Mouse (Mus musculus) MEL-GATA-1-ER (cell line): ENCODE data around the gene Fgfr2.

Experiments used
- DNase-seq: peaks from one replicate; pipeline ENCODE4 v3.0.0-alpha.2; 2012; ENCODE audit warnings: low read depth; ENCODE audit errors: extremely low read depth

Gene Fgfr2

DNA sequence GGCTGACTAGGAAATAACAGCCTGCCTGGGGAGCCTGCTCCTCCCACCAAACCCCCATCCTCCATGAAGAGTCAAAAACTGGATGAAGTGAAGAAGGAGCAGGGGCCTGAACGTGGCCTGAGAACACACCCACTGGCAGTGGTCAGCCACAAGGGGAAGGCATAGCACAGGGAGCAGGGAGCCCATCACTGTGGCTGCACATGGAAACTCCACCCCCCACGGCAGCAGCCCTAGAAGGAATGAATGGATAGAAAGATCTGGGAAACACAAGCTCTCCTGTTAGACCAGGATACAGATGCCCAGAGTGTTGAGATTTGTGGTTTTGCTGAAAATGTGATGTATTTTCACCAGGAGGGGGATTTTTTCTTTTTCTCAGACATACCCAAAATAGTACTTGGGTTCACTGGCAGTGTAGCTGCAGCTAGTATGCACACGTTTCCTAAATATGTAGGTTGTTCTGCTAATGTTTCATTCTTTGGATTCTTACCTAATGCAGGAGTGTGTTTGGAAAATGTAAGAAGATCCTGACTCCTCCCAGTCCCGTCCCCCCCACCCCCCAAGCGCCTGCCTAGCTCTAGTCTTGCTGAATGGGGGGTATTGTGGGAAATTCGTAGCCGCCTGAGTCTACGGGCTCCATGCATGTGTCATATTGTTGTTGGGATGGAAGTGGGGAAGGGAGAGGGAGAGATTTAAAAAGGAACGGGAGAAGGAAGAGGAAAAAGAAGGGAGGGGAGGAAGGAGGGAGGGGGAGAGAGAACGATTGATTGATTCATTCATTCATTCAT, 749.4 kb downstream of the Fgfr2 start:
- DNase-seq, result no peak

DNA sequence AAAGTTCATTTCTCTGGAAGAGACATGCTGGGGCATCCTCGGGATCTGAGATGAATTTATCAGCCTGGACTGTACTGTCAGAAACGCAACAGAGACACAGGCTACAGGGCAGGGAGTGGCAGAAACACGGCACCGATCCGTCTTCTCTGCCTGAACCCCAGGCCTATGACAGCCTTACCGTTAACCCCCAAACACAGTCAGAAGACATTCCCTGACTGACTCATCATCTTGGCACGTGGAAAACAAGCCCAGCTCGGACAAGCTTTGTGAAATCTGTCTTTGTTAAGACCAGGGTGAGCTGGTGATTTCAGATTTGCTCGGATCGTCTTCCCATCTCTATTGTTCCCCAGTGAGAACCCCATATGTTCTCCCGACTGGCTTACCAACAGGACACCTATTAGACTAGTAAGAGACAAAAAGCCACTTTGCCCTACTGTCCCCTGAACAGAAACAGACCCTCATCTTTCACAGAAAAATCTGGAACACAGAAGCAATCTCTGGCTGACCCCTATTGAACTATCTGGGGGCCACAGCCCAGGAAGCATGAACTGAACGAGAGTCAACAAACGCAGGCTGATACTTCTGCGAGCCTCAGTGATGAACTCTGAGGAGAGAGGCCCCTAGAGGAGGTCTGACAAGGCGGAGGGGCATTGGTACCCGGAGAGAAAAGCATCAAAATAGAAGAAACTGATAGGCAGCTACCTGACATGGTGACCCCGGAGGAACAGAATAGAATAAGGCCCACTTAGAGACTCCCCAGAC, 750.2 kb downstream of the Fgfr2 start:
- no peak for DNase-seq

DNA sequence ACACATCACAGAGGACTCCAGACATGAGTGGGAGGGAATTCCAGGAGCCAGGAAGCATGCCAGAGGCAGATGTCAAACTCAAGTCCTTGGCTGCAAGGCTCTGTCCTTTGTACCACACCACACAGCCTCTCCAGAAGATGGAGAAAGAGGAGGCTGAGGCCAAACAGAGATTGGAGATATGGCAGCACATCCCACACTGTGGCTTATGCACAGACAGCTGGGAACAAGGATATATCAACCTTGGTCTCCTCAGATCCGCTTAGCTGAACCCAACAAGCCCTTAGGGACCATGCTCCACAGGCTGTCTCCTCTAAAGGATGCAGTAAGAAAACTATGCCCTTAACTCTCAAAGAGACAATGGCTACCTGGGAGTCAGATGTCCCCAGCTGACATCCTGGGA, 751.3 kb downstream of the Fgfr2 start:
- no peak for DNase-seq

DNA sequence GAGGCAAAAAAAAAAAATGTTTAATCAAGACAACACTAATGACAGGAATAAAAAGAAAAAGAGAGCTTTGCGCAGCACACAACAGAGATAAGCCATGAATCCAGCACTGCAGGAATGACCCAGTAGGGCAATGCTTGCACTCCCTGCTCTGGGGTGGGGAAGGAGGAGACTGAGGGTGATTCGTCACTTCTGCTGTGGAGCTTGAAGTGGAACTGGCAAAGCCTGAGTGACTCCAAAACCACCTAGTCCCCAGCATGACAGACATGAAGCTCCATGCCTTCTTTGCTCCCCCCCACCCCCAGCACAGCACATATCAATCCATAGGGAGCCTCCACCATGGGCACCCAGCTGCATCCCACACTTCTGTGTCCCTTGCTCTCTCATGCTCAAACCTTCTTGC, 753.4 kb downstream of the Fgfr2 start:
- no peak for DNase-seq

DNA sequence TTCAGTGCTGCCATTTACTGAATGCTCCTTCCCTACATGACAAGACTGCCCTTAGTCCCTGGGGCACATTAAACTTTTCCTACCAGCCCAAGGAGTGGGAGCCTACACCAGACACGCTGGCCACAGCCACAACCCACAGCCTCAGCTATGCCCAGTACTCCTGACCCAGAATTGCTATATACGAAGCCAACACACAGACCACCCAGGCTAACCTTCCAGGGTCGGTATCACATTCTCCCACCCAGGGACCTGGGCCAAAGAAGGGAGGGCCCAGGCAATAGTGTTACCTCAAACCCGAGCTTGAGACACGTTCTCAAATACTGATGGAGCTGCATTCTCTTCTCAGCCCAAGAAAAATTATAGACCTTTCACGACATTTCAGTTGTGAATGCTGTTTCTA, 754.3 kb downstream of the Fgfr2 start:
- no peak for DNase-seq

DNA sequence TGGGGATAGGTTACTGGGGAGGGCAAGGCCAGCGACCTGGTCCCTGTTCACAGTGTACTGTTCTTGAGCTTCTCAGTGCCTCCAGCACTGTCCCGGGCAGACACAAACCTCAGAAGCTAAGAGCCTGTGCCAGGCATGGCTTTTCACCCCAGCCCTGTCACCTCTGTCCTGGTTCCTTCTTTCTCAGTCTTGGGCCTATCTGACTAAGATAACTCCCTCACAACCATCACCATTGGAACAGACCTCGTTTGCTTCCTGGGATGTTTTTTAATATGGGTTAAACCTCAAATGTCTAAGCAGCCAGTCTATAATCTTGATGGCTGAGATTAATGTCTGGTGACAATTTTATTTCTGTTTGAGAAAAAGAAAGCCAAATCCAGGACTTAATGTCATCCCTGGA, 755.8 kb downstream of the Fgfr2 start:
- DNase-seq, result no peak

DNA sequence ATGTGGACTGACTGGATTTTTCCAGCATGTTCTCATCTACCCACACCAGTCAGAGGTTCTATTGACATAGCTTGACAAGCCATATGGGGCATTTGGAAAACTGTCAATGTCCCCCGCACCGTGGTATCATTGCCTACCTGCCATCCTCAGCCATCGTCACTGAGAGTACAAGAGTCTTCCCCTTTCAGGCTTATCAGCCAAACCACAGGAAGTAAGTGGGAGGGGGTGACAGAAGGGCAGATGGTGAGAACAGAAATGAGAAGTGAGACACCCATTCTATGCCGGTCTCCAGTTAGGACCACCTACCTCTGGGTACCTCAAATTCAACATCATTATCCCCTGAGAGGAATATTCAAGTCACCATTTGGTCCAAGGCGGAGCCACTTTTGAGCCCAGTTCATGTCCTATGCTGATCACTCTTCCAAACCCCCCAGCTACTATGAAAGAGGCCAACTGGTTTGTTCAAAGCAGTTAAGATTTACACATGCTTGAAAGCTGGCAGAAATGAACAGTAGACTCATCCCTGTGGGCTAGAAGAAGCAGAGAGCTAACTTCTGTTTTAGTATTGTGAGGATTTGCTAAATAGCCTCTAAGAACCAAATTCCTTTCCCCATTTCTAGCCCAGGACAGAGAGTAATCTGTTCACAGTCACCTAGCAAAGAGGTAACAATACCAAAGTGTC, 757.3 kb downstream of the Fgfr2 start:
- peak; percentile 84 for DNase-seq

DNA sequence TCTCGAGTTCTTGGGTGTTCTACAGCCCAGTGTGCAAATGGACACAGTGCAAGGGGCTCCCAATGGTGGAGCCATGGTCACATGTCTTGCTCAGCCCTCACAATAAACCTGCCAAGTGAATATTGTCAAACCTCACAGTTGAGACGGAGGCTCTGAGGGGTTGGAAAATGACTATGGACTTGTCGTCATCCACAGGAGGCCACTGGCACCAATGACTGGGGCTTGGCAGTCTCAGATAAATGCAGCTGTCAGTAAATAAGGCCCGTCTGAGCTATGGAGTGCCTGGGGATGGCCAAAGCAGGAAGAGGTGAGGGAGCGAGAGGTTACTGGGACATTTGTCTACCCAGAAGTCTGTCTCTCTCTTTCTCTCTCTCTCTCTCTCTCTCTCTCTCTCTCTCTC, 758.0 kb downstream of the Fgfr2 start:
- no peak for DNase-seq

DNA sequence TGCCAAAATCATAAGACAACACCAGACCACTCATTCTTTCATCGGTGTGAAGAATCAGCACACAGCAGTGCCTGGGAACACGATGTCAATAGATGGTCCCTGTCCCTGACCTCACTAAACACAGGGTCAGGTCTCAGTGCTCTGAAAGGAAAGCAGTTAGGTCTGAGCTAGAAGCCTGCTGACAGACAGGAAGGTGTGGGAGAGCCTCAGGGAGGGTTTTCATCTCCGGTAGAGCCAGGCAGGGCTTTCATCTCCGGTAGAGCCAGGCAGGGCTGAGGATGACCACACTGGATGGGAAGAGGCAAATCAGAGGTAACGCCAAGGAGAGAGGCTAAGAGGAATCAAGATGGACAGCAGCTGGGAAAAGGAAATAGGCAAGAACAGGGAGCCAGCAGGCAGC, 758.6 kb downstream of the Fgfr2 start:
- DNase-seq, result no peak

GRCm38 (mm10) chr7:132360336-132360735, 762.8 kb downstream of the Fgfr2 start:
- DNase-seq, result no peak

- no peak for DNase-seq
Observed at GRCm38 (mm10) chr7:132358709-132359108, 764.4 kb downstream of the Fgfr2 start.

- DNase-seq, result no peak
Observed at GRCm38 (mm10) chr7:132358250-132358649, 764.9 kb downstream of the Fgfr2 start.

GRCm38 (mm10) chr7:132357841-132358237, 765.3 kb downstream of the Fgfr2 start:
- DNase-seq, result no peak

- DNase-seq, result no peak
Observed at GRCm38 (mm10) chr7:132356881-132357840, 766.0 kb downstream of the Fgfr2 start.

GRCm38 (mm10) chr7:132356185-132356584, 767.0 kb downstream of the Fgfr2 start:
- no peak for DNase-seq

- DNase-seq, result no peak
Observed at GRCm38 (mm10) chr7:132355767-132356166, 767.4 kb downstream of the Fgfr2 start.

DNA sequence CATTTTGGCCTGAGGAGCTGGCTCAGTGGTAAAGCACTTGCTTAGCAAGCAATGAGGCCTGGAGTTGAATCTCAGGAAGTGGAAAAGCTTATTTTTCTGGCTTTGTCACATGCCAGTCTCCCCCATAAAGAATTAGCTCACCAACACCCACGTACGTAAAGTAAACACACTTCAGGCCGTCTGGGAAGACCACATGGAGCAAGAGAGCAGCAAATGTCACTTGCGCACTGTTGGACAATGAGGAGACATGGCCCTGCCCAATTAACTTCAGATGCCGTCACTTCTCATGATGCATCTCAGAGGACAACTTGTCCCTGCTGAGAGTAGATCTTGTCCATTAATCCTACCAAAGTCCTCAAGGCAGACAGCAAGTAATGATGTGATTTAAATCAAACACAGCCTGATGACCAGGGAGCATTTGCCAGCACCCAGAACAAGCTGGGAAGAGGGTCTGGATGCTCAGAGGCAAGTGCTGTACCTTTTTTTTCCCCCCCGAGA, 774.0 kb downstream of the Fgfr2 start:
- DNase-seq, result no peak

GRCm38 (mm10) chr7:132347273-132348045, 775.7 kb downstream of the Fgfr2 start:
- no peak for DNase-seq

DNA sequence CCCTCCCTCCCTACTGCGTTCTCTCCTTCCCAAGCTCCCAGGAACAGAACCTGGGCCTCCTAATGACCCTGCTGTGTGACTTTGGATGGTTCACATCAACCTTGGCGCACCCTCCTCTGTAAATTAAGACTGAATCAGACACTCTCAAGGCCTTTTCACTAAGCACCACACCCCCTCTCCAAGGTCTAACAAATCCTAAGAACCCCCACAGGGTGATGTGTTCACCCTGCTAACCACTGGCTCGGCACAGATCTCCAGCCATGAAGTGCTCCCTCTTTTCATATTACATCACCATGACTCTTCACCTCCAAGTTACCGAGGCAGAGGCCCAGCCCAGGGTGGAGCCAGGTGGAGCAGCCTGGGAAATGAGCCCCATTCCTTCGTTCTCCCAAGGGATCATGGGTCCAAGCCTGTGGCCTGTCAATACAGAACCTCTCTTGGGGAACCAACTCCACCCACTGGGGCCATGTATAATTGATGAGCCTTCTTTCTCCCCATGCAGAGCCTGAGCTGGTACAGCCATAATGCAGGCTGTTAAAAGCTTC, 777.6 kb downstream of the Fgfr2 start:
- no peak for DNase-seq

GRCm38 (mm10) chr7:132344606-132345005, 778.5 kb downstream of the Fgfr2 start:
- DNase-seq, result no peak
